Mouse (Mus musculus) right cerebral cortex, adult 2 months (tissue): ENCODE results near the gene Uqcrc1.

Experiments used
- DNase-seq, 2 experiments: peaks; one replicate each; pipeline ENCODE4 v3.0.0; 2021 to 2022; ENCODE audit warnings: low spot score in 2 of 2

Uqcrc1 gene

GRCm38 (mm10) chr9:108936418-108937364 is at the start of gene Uqcrc1:
TSS of gene Uqcrc1 (plus strand) at chr9:108936633.
- peak; percentile 94 to 96 for DNase-seq

DNA sequence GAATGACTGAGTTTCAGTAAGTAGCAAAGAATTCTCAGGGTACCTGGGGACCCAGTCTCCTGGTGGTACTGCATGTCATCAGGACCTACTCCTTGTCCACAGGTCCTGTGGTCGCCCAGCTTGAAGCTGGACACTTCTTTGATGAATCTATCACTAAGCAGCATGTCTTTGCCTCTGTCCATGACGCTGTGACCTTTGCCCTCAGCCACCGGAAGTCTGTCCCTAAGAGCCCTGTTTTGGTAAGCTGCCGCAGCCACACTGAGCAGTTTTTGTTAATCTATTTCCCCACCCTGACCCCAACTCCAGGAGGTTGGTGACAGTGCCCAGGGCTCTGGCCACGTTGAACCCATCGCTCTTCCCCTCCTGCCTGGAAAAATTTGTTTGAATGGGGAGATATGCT is 24.1 kb upstream of the Uqcrc1 start:
- no peak for DNase-seq

DNA sequence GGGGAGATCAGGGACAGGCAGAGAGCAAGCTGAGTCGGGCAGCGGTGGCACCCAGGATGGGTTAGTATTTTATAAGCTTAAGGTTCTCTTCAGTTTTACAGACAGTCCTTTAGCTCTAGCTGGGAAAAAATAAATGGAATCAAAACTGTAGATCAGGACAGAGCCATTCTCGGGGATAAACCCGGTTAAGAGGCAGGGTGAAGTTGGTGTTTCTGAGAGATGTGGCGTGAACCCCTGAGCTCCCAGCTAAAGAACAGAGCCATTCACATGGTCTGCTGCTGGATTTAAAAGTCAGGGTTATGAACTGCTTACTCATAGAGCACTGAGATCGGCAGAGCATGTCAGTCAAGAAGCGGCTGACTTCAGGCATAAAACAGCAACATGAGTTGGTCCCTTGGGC is 23.3 kb upstream of the Uqcrc1 start:
- DNase-seq = no peak

DNA sequence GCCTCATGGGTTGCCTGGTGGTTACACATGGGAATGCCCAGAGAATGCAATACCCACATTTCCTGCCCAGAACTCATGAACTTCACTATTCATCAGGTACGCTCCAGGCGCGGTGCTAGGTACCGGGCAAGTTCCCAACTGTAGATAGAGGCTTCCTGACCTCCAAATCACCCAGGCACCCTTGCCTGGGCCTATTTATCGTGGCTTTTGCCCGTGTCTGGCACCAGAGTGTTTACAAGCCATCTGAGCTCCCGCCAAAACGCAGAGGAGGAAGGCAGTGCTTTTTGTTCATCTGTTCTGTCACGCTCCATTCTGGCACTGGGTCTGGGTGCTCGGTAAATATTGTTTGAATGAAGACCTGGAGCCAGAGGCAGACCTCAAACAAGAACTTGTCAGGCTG is 22.8 kb upstream of the Uqcrc1 start:
- DNase-seq = no peak

GRCm38 (mm10) chr9:108914491-108914890 is 21.9 kb upstream of the Uqcrc1 start, which contains the start of gene Tmem89:
TSS of gene Tmem89 (plus strand) at chr9:108914619.
- DNase-seq = peak; percentile 34 to 51

DNA sequence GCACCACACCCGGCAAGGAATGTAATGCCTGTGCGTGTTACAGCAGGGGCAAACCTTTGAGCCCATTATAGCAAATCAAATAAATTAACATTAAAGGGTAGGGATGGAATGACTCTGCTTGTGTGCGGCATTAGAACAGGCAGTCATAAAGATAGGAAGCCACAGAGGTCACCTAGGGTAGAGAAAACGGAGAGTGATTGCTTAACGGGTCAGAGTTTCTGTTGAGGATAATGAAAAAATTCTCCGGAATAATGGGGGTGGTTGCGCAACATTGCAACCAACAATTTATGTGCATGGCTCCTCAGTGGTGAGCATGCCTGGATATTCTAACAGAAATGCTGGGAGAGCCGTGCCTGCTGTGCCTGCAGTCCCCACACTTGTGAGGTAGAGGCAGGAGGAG is 10.5 kb upstream of the Uqcrc1 start:
- DNase-seq = no peak

- no peak for DNase-seq
Measured at GRCm38 (mm10) chr9:108928424-108928823, 8.0 kb upstream of the Uqcrc1 start.

DNA sequence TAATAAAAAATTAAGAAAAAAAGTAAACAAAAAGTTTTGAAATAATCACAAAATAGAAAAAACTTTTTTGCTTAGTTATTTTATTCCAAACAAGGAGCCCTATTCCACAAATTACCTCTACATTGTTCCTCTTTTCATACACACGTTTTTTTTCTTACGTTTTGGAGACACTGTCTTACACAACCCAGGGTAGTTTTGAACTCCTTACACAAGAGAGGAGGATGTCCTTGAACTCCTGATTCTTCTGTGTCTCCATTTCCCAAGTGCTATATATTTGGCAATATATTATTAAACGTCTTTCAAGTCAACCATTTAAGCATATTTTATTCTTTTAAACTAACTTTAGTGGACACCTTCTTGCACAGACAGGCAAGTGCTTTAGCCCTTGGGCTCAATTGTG is 442 bp upstream of the Uqcrc1 start:
- no peak for DNase-seq

DNA sequence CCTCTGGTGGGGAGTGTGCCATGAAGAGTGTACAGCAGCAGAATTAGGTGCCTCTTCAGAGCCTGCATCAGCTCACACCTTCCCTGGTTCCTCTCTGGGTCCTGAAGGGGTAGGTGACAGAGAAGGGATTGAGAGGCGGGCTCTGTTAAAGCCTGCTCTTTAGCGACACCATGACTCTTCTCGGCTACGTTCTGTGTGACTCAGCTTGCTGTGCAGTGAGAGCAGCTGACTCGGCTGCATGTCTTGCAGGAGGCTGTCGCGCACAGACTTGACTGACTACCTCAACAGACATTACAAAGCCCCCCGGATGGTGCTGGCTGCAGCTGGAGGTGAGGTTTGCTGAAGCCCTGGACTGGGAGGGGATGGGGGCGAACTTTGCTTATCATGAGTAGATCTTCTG is 8.7 kb downstream of the Uqcrc1 start:
- peak in 1 of 2 experiments; percentile 26 for DNase-seq

- DNase-seq = no peak
Measured at GRCm38 (mm10) chr9:108945608-108946007, 9.2 kb downstream of the Uqcrc1 start.

DNA sequence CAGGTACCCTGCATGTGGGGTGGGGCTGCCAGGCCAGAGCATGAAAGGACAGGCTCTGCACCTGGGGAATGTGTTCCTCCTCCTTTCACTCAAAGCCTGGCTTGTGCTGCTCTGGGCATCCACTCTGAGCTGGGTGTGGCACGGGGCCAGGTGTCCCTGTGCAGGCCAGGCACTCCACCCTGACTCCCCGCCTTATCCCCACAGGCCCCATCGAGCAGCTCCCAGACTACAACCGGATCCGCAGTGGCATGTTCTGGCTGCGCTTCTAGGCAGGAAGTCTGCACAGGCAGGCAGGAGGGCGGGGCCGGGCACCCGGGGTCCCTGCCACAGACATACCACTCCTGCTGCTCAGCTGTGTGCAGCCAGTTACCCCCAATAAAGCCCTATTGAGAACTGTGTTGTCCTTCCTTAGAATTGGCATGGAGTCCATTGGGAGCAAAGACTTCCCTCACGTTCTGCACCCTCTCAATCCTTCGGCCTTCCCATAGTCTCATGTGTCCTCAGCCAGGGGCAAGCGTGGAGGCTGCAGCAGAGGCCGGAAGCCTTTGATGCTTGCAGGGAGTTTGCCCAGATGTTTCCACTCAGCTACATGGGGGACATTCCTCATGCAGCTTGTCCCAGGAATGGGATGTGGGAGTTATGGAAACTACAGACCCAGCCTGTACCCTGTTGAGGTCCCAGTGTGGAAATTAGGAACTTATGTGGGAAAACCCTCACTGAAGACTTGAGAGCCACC is 13.0 kb downstream of the Uqcrc1 start:
- DNase-seq = no peak

DNA sequence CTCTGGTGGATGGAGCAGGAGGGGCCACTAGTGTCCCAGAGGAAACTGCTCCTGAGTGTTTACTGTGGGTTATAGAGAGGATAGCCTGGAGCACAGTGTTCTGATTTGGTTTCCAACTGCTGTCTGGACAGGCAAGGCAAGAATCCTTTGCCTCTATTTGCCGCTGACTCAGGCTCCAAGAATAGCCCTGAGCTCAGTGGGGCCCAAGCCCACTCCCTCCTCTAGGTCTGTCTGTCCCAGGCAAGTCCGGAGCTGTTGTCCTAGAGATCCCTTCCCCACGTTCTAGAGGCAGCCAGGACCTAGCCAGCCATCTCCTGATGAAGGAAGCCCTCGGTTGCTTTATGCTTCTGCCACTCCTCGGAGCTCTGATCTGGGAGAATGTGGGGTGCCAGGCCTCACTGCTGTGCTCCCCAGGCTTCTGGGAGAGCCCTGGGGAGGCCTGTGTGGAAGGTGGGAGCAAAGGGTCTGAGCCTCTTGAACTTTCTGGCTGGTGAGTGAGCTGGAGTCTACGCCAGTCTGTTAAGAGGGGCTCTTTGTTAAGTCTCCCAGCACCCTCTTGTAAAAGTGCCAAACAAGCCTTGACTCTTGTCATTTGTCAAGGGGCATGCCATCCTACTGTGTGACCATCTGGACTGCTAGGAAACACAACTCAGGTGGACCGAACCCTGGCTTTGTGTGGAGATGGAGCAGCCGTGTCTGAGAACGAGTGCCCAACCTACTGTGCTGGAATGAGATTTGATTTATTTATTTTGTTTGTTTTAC is 13.7 kb downstream of the Uqcrc1 start:
- no peak for DNase-seq

DNA sequence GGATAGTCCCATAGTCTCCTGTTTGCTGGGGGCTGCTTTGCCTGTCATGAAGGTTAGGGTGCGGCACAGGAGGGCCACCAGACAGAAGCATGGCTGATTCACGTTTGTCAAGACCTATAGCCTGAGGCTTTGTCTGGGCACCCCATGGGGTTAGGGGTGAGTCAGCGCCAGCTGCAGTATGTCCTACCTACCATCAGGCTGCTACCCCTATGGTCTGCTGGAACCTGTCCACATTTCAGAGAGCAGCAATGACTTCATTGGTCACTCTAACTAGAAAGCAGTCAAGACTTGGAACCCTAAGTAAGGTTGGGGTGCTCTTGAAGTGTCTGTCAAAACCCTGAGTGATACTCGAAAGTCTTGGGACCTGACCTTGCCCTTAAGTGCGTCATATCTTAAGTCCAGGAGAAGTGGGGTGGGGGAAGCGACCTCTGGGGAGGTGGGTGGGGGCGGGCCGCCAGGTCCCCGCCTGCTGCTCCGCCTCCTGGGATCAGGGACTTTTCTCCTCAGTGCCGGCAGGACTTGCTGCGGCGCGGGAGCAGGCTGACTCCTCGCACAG is 16.7 kb downstream of the Uqcrc1 start, which contains the start of gene Col7a1:
TSS of gene Col7a1 (plus strand) at position 506 of the 556 bp plus-strand sequence.
- no peak for DNase-seq

GRCm38 (mm10) chr9:108955241-108955640 is 18.8 kb downstream of the Uqcrc1 start:
- no peak for DNase-seq

DNA sequence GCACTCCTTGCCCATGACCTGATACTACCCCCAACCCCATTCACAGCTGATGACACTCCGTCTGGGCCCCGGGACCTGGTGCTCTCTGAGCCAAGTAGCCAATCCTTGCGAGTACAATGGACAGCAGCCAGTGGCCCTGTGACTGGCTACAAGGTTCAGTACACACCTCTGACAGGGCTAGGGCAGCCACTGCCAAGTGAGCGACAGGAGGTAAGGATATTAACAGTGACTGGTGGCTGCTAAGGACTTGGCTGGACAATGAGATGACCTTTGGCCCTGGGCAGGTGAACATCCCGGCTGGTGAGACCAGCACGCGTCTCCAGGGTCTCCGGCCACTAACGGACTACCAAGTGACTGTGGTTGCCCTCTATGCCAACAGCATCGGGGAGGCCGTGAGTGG is 19.4 kb downstream of the Uqcrc1 start:
- no peak for DNase-seq

GRCm38 (mm10) chr9:108963577-108963976 is 27.1 kb downstream of the Uqcrc1 start:
- DNase-seq = no peak

DNA sequence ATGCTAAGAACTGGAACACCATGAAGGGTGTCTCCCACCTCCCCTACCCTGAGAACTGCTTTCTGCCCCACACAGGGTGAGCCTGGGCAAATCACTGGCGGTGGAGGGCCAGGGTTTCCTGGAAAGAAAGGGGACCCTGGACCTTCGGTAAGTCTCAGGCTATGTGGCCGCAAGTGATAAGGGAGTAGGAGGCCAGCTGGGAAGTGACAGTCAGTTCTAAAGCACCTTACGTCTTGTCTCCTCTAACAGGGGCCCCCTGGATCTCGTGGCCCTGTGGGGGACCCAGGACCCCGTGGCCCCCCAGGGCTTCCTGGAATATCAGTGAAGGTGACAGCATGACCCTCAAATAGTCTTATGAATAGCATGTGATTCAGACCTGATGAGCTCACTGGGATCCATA is 27.9 kb downstream of the Uqcrc1 start:
- DNase-seq = no peak

- DNase-seq = no peak
Measured at GRCm38 (mm10) chr9:108970623-108971022, 34.2 kb downstream of the Uqcrc1 start.

DNA sequence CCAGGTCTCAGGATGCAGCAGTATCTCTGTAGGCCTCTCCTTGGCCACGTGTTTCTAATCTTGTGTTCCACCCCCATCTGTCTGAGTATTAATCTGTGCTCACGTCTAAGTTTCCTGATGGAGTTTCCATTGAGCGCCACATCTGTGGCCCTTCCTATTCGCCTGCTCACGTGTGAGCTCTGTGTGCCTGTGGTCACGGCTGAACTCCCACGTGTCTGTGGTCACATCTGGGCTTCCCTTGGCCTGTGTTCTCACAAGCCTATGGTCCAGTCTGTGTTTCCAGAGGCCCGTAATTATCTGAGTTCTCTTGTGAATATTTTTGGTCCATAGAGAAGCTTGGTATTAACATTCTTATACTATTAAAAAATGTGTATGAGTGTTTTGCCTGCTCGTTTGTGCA is 40.0 kb downstream of the Uqcrc1 start:
- DNase-seq = no peak

GRCm38 (mm10) chr9:108977966-108978365 is 41.5 kb downstream of the Uqcrc1 start:
- no peak for DNase-seq

DNA sequence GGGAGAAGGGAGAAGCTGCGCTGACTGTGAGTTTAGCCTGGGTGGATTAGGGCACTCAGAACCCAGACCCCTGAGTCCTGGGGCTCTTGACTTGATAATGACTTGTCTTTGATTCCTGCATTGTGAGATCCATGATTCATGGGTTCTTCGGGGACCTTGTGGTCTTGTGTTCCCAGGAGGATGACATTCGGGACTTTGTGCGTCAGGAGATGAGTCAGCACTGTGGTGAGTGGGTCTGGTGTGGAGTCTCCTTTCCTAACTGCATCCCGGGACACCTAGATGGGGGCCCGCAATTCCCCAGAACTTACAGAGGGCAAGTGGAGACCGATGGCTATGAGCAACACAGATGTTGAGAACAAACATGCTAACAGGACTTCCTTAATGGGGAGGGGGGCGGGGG is 46.1 kb downstream of the Uqcrc1 start:
- no peak for DNase-seq

DNA sequence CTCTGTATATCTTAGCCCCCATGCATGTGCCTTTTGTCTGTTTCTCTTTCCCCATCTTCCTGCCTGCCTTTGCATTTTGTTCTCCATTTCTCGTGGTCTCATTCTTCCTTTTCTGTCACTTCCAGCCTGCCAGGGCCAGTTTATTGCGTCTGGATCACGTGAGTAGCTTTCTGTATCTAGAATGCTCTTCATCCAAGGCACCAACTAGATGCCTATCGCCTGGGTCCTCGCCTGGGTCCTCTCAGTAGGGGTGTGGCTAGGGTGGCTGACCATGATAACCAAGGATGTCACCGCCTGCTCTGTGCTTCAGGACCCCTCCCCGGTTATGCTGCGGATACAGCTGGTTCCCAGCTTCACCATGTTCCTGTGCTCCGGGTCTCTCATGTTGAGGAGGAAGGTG is 46.8 kb downstream of the Uqcrc1 start:
- DNase-seq = no peak
